Mouse (Mus musculus): ENCODE measurements at regions not wholly inside any gene's neighbourhood (a gene's known extent, or its start where the extent isn't known, plus 50 kb on each side); places are given as distances from the start of the nearest gene placed in this dataset.

DNA sequence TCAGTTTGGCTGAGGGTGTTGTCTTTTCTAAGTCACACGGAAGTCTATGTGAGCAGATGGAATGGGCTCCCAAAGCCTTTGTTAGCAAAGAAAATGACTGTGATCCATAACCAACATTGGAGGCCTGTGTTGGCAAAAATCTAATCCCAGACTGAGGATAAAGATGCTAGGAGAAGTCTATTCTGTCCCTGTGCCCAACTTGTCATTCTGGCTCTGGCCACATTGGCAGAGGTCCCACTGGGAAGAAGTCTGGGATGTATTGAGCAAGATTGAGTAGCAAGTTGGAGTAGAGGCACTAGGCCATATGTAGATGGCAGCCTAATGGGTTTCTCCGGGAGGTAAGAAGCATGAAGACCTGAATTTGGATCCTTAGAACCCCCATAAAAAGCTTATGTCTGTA lies 54.1 kb downstream of the Nog start:
- DNase-seq: no peak

DNA sequence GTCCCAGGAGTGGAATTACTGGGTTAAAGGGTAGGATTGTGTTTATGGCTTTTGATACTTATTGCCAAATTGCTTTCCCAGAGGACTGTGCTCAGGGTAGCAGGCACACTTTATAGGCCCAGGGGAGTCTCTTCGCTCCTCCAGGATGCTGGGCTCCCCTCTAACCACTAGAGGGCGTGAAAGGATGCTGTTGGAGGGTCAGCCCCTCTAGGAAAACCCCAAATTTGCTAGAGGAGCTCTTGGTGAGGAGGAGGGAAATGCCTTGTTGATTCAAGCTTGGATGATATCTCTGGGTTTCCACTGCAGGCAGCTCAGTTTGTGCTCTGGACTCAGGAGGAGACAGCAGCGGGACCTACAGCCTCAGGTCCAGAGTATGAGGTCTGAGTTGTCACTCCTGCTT lies 58.8 kb downstream of the Nog start:
- no peak for DNase-seq

DNA sequence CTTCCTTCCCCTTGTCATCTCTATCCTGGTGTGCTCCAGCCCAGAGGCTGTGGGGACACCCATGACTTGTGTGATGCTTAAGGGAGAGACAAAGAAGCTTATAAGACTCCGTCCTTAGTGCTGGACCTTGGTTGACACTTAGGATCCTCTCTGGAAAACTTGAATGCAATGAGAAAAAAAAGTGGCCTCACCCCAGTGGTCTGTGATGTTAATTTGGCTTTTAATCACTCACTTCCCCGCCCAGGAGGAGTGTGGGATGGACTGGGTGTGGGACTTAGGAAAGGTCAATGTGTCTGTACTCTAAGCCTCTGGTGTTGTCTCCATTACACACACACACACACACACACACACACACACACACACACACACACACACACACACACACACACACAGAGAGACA lies 60.0 kb downstream of the Nog start:
- no peak for DNase-seq

DNA sequence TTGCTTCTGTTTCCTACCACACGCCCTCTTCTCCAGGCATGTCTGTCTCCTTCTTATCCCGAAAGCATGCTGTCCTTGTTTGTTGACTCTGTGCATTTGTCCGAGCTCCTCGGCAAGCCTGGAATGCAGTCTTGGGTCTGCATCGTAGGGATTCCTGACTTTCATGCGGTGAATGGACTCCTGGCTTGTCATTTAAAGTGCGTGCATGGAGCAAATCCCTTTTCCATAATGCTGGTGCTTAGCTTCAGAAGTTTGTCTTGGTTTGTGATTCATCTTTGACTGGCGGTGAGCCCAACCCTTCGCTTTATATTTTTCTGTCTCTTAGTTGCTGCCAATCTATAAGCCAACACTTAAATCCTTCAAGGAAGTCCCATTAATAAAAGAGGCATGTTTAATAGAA lies 62.2 kb downstream of the Nog start:
- no peak for DNase-seq

DNA sequence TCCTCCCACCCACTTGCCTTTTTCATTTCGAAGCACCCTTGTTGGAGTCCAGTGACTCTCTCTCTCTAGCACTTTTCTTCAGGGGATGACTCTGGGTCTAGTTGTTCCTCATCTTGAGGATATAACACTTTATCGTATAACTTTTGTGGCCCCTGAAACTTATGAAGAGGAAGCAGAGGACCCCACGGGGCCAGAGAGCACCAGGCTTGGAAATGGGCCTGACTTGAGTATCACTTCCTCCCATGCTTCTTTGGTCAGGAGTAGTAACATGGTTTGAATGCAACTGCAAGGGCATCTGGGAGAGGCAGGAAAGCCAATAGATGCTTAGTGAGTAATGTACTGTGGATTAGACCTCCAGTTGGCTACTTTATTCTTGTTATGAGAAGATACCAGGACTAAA lies 65.2 kb downstream of the Nog start:
- no peak for DNase-seq

DNA sequence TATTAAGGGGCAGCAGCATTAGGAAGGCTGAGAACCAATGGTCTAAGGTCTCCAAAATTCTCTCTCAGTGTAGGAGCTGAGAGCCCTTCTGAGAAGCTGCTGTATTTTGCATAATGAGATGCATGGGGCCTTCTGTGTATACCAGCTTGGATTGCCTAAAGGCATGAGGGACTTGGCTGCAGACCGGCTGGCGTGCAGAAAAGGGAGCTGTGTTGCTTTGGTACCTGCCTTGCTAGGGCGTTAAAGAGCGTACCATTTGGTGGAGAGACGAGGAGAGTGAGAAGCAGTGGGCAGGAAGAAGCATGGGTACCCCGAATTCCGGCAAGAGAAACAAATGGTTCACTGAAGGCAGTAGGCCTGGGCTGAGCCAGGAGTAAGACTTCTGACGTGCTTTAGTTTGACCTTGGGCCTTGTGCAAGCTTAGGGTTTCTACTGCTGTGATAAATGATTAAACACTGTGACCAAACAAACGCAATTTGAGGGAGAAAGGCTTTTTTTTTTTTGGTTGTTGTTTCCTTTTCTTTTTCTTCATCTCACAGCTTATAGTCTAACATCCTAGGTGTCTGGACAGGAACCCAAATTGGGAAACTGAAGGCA lies 69.2 kb downstream of the Nog start:
- no peak for DNase-seq

DNA sequence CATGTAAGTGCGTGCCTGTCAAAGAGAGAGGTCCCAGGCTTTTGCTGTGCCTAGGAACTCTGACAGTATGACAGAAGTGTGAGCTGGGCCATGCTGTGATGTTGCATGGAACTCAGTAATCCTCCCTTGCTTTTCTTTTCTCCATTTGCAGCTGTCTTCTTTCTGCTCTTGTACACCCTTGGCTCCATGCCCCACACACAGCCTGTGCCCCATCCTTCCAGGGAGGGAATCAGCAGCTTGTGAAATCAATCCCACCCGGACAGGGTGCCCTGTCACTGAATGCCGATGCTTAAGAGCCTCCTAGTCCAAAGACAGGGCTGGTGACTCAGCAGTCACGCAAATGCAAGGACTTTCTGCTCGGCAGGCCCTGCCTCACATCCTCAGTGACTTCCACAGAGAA lies 72.4 kb downstream of the Nog start:
- DNase-seq: no peak

DNA sequence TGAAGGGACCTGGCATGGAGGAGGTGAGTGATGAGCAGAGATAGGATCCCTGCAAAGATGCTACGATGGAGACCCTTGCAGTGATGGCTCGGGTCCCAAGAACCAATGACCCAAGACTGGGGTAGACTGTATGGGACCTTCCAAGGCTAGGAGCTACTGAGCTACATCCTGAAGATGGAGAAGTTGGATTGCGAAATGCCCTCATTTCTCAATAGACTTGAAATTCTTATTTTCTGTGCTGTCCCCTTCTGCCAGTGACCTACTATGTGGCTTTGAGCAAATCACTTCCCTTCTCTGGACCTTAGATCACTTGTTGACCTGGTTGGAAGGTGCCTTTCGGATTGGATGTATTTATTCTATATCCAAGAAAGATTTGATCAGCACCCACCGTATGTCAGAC lies 88.9 kb downstream of the Nog start:
- DNase-seq: no peak

DNA sequence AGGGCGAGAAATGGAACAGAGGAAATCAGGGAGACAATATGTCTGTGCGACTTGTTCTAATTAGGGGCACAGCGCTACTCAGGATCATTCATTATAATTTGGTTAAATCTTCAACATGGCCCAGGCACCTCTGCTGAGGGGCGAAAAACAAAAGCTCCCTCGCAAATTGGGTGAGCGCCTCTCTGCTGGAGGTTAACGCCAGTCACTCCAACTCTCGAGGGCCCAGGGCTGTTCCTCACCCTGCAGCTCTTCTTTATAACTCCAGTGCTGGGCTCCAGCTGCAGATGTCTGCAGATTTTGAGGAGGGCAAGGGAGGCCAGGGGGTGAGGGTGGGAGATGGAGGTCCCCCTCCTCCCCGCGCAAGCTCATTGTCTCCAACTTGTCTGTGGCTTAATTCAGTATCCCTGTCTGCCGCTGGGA lies 92.6 kb downstream of the Nog start:
- DNase-seq: no peak

DNA sequence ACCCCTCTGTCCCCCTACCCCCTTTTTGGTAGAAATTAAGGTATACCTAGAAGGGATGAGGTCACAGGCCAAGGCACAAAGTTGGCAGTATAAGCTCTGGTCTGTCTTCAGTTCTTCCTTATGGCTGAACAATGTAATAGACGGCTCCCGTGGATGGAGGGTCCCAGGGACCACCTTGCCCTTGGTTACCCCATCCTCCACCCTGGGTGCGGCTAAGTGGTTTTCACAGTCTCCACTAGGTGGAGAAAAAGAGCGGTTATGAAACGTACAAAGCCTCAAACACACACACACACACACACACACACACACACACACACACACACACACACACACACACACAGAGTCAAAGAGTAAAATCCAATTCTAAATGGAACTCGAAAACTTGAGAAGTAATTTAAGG lies 93.1 kb downstream of the Nog start:
- no peak for DNase-seq

DNA sequence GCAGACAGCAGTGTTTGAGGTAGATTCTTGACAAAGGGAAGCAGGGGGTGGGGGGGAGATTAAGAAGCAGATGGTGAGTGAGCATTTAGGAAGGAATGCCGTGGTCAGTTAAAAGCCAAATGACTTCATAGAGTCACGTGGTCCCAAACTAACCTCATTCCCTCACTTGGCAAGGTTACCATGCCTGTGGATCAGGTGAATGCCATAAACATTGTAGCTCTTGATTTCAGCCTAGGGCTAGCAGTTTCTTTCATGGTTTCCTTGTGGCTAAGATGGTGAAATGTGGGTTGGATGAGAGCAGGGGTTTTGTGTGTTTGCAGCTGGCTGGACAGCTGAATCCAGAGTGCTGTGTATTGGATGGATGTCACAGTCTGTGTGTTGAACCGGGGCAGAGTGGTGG lies 95.3 kb downstream of the Nog start:
- DNase-seq: no peak

DNA sequence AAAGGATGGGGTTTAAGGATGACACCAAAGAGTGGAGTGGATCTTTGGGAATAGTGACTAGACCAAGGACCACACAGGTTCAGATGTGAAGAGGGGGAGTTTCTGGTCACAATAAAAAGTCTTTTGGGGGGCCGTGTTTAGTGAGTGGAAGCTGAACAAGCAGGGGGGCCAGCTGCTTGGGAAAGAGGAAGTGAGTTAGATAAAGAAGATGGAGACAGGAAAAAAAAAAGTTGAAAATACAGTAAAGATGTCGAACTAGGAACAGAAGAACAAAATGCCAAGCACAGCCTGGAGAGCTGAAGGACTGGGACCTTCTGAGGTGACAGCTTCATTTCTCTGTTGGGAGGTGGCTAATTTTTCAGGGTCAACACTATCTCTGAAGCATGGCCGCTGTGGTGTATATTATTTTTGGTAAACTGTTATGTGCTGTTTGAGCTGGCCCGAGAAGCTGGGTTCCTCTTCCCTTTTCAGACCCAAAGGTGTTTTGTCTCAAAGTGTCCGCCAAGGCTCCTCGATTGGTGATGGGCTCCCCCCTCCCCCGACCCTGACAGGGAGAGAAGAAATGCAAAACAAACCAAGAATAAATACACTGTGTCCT lies 97.1 kb downstream of the Nog start:
- DNase-seq: no peak

DNA sequence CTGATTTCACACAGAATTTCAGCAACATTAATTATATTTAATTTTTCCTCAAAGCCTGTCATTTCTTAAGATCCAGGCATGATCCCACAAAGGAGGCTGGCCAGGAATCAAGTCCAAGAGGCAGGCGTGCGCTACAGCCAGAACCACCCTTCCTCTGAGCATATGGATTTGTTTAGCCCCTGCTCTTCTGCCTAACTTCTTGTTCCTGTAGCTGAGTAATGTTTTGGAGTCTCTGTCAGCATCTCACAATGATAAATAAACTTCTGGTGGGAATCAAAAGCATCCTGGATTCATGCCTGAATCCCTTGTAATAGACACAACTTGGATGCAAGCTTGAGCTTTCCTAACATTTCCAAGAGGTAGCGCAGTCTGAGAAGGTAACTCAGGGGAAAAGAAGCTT lies 101.7 kb downstream of the Nog start:
- no peak for DNase-seq

DNA sequence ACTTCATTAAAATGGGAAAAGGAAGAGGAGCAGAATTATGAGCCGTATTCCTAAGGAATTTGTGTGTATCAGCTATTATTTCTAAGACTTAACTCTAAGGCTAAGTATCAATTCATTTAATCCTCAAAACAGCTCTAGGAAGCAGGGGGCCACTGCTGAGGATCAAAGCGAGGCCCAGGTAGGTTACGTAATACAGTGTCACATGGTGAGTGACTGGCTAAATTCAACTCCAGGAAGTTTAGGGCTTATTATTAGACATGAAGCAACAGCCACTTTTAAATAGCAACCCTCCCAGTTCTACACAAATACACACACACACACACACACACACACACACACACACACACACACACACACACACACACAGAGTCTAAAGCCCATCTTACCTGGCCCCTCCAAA lies 109.3 kb downstream of the Nog start:
- no peak for DNase-seq

DNA sequence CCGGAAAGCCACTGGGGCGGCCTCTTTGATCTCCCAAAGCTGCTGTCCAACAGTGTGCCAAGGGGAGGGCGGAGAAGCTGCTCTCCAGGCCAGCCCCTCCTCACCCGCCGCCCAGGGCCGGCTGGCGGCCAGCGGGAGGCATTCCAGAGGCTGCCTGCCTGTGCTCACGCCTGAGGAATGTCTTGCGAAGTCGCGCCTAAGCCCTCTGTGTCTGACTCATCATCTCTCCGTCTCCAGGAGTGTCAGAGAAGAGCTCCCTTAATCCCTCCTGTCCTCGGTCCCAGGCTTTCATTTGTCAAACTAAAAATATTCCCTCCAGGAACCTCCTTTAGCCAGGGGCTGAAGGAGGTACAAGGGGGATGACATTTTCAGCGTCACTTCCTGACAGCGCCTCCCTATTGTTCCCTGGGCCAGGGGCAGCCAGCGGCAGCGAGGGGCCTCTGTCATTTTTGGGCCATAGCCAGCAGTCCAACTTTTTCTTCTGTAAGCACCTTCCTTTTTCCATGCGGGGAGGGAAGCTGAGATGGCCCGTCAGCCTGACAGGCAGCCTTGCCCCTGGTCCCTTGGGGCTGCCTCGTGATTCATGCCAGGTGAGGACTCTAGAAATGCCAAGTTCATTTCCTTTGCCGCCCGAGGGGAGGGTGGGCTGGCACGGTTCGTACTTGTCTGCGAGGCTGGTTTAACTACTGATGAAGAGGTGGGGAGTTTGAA lies 113.4 kb downstream of the Gm525 start:
- no peak for DNase-seq

DNA sequence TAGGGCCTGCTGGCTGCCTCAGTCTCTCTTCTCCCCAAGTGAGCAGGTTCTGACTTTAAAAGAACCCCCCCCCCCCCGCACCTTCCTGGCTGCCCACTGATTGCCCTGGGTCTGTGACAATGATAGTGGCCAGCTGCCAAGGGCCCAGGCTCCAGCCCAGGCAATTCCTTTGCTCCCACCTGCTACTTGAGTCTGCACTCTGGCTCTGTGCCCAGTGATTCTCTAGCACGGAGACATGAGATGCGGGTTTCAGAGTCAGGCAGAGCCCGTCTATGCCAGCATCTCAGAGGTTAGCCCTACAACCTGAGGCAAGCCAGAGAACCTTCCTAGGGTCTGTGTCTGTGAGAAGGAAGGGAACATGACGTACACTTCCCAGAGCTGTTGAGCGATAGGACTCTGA lies 112.2 kb downstream of the Gm525 start:
- no peak for DNase-seq

DNA sequence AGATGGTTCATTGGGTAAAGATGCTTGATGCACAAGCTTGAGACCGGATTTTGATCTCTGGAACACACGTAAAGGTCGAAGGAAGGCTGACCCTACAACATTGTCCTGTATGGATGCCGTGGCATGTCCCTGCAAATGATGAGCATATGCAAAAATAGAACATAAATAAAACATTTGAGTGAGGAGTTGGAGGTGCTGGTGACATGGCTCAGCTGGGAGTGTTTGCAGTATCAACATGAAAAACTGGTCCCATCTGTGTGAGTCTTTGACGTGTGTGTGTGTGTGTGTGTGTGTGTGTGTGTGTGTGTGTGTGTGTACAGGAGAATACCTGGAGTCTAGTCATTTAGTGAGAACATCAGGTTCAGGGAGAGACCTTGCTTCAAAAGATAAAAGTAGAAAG lies 107.8 kb downstream of the Gm525 start:
- no peak for DNase-seq

DNA sequence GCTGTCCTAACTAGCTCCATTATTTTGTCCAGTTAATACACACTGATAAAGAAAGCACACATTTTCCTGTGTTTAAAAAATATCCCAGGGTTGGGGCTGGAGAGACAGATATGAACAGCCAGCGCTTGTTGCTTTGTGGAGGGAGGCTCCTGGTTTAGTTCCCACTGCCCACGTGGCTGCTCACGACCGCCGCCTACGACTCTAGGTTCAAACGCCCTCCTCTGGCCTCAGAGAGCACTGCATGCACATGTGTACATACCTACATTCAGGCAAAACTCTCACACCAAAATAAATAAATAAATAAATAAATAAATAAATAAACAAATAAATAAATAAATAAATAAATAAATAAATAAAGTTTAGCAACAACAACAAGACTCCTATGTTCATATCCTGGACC lies 104.8 kb downstream of the Gm525 start:
- no peak for DNase-seq

DNA sequence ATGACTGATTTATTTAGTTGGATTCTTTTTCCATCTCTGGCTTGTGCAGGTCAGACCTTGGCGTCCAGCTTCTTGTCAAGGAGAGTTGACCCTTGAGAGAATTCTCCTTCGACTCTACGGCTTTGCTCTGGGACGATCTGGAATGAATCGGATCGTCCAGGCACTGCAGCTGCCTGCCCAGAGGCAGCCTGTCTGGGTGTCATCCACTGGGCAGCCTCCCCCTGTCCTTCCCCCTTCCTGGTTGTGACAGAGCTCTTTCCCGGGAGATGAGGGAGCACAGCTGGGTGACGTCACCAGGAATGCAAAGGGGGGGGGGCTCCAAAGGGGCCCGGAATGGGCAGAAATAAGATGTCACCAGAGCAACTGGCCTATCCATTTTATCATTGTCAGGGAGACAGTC lies 101.9 kb downstream of the Gm525 start:
- no peak for DNase-seq

DNA sequence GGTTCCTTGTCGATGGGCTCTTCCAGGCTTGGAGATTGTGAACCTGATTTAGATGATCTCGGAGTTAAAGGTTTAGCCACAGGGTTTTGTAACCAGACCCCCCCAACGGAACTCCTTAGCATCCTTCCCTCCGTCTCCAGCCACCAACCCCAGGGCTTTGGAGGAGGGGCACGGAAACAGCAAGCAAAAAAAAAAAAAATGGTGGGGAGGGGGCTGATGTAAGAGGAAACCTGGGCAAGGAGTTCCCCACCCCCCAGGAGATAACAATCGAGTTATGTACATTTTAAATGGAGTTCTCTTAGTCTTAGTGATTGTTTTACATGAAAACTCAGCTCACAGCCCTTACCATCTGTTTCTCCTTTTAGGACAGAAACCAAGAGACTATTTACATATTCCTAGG lies 101.3 kb downstream of the Gm525 start:
- no peak for DNase-seq

DNA sequence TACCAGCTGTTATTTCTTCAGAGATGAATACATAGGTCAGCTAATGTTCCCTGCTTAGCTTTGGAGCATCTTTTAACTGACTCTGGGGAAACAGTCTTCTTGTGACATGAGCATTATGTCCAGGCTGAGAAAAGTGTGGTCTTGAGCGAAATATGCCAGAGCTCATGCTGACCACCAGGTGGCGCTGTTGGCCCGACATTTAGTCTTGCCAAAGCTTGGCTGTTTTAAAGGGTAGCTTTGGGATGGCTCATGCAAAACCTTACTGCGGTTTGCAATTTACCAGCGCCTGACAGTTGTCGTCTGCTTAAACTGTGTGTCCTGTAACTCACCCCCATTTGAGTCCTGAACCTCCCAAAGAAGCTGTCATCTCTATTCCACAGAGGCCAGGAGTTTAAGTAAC lies 91.6 kb downstream of the Gm525 start:
- peak; percentile 32 to 75 for DNase-seq

DNA sequence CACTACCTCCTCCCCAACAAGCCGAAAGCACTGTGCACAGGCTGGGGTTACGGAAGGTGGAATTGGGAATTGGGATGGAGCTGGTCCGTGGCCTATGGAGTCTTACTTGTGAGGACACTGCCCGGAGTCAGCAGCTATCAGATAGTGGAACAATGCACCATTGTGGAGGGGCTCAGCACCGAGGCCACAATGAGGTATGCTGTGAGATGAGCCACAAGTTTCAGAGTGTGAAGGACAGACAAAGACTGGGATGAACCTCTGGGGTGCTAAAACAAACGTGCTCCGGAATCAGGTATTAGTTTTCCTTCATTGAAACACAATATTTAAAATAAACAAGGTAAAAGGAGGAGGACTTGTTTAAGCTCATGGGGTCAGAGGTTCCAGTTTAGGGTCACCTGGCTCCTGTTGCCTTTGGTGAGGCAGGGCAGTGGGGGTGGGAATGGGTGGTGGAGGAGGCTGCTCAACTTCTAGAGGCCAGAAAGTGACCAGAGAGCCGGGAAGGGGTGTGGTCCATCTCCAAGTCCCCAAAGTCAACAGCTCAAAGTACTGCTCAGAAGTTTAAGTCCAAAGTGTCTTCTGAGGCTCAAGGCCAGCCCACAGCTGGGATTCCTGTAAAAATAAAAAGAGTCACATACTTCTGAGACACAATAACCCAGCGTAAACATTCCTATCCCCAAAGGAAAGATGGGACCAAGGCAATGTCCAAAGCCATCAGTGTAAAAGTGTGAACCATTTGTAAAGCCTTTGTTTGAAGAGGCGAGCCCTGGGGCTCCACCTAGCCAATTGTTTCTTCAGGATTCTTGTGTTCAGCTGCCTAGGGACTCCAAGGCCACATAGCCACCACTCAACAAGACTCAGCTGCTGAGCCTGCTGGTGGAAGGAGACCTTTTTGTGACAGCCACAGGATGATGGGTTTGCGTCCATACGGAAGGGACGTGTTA lies 80.1 kb downstream of the Gm525 start:
- no peak for DNase-seq

DNA sequence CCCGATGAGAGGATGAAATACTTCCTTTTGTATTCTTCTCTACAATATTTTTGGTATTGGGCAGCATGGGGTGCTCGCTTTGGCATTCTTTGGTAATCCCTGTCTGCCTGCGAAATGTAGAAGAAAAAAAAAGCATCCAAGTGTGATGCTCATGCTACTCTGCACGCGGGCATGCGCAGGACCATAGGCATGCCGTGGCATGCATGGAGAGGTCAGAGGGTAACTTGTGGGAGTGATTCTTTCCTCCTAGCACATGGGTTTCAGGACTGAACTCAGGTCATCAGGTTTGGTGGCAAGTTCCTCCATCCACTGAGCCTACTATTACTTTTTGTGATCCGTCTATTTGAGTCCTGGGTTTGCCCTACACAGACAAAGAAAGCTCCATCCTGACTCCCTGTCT lies 74.3 kb downstream of the Gm525 start:
- no peak for DNase-seq
